Mouse (Mus musculus) monocyte, adult 5-6 weeks (primary cell): ENCODE measurements around the gene Gm10128. TPM values are rescaled to one million over a fixed set of nuclear protein-coding genes. Genes with fewer than 3 reads are reported as not detected.
"Not testable (repeated sequence)": the region's sequence is repeated elsewhere in the genome, so short reads cannot be mapped to it uniquely, and the experiment has no call there.

Experiments
- ATAC-seq: fragments of 153-309, 156-312 bp; replicated peaks from 2 replicates; pipeline ENCODE4 v1.8.0; 2017; ENCODE audit warnings: mild to moderate bottlenecking; ENCODE audit not compliant: low TSS enrichment, insufficient number of reproducible peaks, severe bottlenecking, poor library complexity, low FRiP score
- total RNA-seq: library from RNA; stranded (forward); fragments of 200-1000, 200-491, 200-594 nt; gene quantifications from 3 replicates; pipeline ENCODE4 v1.2.3, GENCODE M21; 2017

Gm10128 gene
- not detected in 3 replicates for total RNA-seq

- ATAC-seq: not testable (repeated sequence)
Measured at GRCm38 (mm10) chr14:7643872-7644271, at the start of gene Gm10128. Gm10128 (minus strand) TSS chr14:7643972.

GRCm38 (mm10) chr14:7681170-7681569 lies 37.4 kb upstream of the Gm10128 start:
- not testable (repeated sequence) for ATAC-seq

DNA sequence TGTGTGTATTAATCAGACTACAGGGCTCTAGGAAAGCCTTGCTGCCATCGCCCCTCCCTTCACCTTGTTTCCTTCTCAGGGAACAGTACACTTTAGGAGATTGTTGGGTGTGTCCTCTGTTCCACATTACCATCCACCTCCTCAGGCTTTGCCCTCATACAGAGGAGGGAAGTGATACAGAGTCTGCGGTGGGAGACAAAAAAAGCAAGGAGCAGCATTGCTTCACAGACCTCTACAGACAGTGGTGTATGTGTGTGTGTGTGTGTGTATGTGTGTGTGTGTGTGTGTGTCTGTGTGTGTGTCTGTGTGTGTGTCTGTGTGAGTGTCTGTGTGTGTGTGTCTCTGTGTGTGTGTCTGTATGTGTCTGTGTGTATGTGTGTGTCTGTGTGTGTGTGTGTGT lies 18.7 kb upstream of the Gm10128 start:
- ATAC-seq: not testable (repeated sequence)

GRCm38 (mm10) chr14:7658101-7659074 lies 14.6 kb upstream of the Gm10128 start:
- ATAC-seq: not testable (repeated sequence)

- not testable (repeated sequence) for ATAC-seq
Measured at GRCm38 (mm10) chr14:7657456-7657855, 13.7 kb upstream of the Gm10128 start.

GRCm38 (mm10) chr14:7595492-7595891 lies 48.3 kb downstream of the Gm10128 start, which contains the start of gene Gm10338:
Gm10338 (minus strand) TSS chr14:7595592.
- ATAC-seq: not testable (repeated sequence)

Other genes starting within 250 kb of the Gm10128 start
- not detected in 3 replicates for gene Gm3755, start 193.1 kb downstream of the Gm10128 start, total RNA-seq
- not detected in 3 replicates for gene Gm3752, start 160.2 kb downstream of the Gm10128 start, total RNA-seq
- not detected in 3 replicates for gene Gm3558, start 75.4 kb downstream of the Gm10128 start, total RNA-seq
- not detected in 3 replicates for gene Gm10338, start 48.4 kb downstream of the Gm10128 start, total RNA-seq
- not detected in 3 replicates for gene Gm26661, start 147.6 kb upstream of the Gm10128 start, total RNA-seq
- gene Flnb, start 174.0 kb upstream of the Gm10128 start, total RNA-seq: 8.0 to 12.0 TPM (median 8.2 TPM) in 3 replicates